Mouse (Mus musculus) midbrain, embryonic 15.5 days (tissue): ENCODE data around the gene Lin52. TPM values are rescaled to one million over a fixed set of nuclear protein-coding genes. Genes with fewer than 3 reads are reported as not detected.

Experiments
- ATAC-seq: fragments of 200-750 bp; cut with Nextera tagmentation; replicated peaks from 2 replicates; pipeline ENCODE4 v1.8.0; 2017; ENCODE audit warnings: moderate TSS enrichment
- H3K27ac ChIP-seq: fragments of 300-500 bp; sonication (generic); 2 replicates; pipeline ENCODE4 v1.5.1; 2015; ENCODE audit warnings: mild to moderate bottlenecking, inconsistent platforms
- H3K27me3 ChIP-seq: fragments of 300-500 bp; sonication (generic); replicated peaks from 2 replicates; pipeline ENCODE4 v1.6.1; 2015; ENCODE audit warnings: inconsistent platforms
- H3K36me3 ChIP-seq: fragments of 300-500 bp; sonication (generic); replicated peaks from 2 replicates; pipeline ENCODE4 v1.6.1; 2015; ENCODE audit warnings: inconsistent platforms
- H3K4me1 ChIP-seq: fragments of 300-500 bp; sonication (generic); 2 replicates; pipeline ENCODE4 v1.6.1; 2015; ENCODE audit warnings: inconsistent platforms
- H3K4me2 ChIP-seq: fragments of 300-500 bp; sonication (generic); 2 replicates; pipeline ENCODE4 v1.6.1; 2015; ENCODE audit warnings: inconsistent platforms, mild to moderate bottlenecking, moderate library complexity
- H3K4me3 ChIP-seq: fragments of 300-500 bp; sonication (generic); 2 replicates; pipeline ENCODE4 v1.5.1; 2015; ENCODE audit warnings: mild to moderate bottlenecking, inconsistent platforms
- H3K9ac ChIP-seq: fragments of 300-500 bp; sonication (generic); 2 replicates; pipeline ENCODE4 v1.6.1; 2015; ENCODE audit warnings: mild to moderate bottlenecking, inconsistent platforms
- H3K9me3 ChIP-seq: fragments of 300-500 bp; sonication (generic); 2 replicates; pipeline ENCODE4 v1.6.1; 2016; ENCODE audit warnings: inconsistent platforms
- WGBS: fragments of 180-500 bp; shearing (Covaris S2); methylation state at CpG from one replicate; pipeline ENCODE4 v1.1.7; 2015; ENCODE audit warnings: mixed read lengths; 5-methylcytosine and 5-hydroxymethylcytosine counted together
- polyA plus RNA-seq: library from polyadenylated mRNA; unstranded; fragments of >200 nt; fragmentation: Nextera tagmentation; extraction: Ambion mirVana; gene quantifications from 2 replicates; pipeline ENCODE4 v1.2.1, GENCODE M21; 2015

The Lin52 gene
- polyA plus RNA-seq, 1 experiment from 2014 or later: 35.1 TPM

DNA sequence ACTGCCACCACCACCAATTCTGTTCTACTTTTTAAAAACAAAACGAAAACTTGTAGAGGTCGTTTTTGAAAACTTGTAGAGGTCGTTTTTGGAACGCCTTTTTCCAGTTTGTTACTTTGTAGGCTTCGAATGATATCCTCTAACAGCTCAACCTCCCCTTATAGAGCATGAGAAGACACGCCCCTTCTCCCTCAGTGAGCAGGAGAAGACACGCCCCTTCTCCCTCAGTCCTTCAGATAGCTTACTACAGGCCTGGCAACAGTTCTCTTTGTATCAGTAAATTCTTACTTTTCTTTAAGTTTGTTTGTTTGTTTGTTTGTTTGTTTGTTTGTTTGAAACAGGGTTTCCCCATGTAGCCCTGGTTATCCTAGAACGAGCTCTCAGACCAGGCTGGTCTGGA lies 104.0 kb downstream of the Lin52 start:
- no peaks in the 10 kb centered on the region for H3K36me3 ChIP-seq
- 63% methylated on average over 8 of the region's 8 CpGs for WGBS
- ATAC-seq: no peak
- H3K9ac ChIP-seq: no peak overlapping the region
- H3K4me2 ChIP-seq: no peak overlapping the region
- no peaks in the 10 kb centered on the region for H3K4me1 ChIP-seq
- H3K9me3 ChIP-seq: no peaks in the 10 kb centered on the region
- no peak overlapping the region for H3K4me3 ChIP-seq
- H3K27ac ChIP-seq: no peak overlapping the region
- no peaks in the 10 kb centered on the region for H3K27me3 ChIP-seq

DNA sequence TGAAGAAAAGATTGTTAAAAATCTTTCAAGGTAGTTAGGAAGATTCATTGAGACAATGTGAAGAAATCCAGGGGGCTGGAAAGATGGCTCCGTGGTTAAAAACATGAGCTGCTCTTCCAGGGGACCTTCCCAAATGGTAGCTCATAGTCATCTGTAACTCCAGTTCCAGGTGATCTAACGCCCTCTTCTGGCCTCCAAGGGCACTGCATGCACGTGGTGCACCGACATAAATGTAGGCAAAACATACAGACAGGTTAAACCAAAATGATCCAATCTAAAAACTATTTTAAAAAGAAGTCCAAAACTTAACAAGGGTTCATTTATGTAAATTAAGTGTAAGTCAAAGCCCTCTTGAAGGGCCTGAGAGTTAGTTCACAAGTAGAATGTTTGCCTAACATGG lies 111.3 kb downstream of the Lin52 start:
- WGBS: 48% methylated on average over 4 of the region's 4 CpGs
- peaks cover 15% of the 10 kb centered on the region for H3K27me3 ChIP-seq
- no peak overlapping the region for H3K4me2 ChIP-seq
- no peak for ATAC-seq
- no peaks in the 10 kb centered on the region for H3K9me3 ChIP-seq
- H3K9ac ChIP-seq: no peak overlapping the region
- H3K4me1 ChIP-seq: no peaks in the 10 kb centered on the region
- H3K36me3 ChIP-seq: no peaks in the 10 kb centered on the region
- no peak overlapping the region for H3K27ac ChIP-seq
- no peak overlapping the region for H3K4me3 ChIP-seq

DNA sequence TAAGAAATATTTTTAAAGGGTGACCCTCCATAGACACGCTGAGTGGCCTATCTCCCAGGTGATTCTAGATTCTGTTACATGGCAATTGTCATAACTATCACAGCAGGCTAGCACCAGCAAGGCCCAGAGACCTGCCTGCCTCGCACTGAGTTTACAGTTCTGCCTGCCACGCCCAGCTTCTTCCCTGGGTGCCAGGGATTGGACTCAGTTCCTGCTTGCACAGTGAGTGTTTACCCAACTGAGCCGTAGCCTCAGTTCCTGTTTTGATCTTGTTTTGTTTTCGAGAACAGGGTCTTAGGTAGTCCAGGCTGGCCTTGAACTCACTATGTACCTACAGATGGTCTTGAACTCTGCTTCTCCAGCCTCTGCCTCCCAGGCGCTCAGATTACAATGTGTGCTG lies 116.4 kb downstream of the Lin52 start:
- H3K9ac ChIP-seq: no peak overlapping the region
- H3K4me1 ChIP-seq: peaks cover 24% of the 10 kb centered on the region; the same call in 1 of the 2 replicates
- ATAC-seq: no peak
- H3K27ac ChIP-seq: no peak overlapping the region
- no peak overlapping the region for H3K4me2 ChIP-seq
- WGBS: 85% methylated on average over 6 of the region's 6 CpGs
- peaks cover 55% of the 10 kb centered on the region for H3K27me3 ChIP-seq
- no peaks in the 10 kb centered on the region for H3K36me3 ChIP-seq
- no peaks in the 10 kb centered on the region for H3K9me3 ChIP-seq
- H3K4me3 ChIP-seq: no peak overlapping the region

DNA sequence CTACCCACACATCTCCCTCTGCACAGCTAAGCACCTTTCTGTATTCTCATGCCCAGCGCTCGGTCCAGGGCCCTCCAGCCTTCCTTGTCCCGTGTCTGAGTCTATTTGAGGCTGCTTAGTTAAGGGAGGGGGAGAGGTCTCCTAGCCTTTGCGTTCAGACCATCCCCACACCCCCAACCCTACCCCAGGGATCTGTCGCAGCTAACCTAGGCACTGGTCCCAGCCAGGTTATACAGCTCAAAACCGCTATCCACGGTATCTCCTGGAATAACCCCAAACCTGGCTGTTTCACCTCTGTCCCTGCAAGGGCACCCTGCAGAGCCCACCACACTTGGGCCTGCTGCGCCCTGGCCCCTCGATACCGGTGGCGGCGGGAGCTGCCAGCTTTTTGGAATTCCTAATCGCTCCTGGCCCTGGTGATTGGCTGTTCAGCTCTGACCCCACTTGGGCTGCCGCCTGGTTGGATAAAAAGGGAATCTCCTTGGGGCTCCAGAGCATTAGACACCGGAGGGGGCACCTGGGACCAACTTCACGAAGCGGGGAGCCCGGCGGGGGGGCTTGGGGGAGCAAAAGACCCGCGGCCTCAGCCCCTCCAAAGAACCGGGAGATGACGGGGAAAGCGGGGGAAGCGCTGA lies 118.2 kb downstream of the Lin52 start, which contains the start of gene Vsx2:
Gene Vsx2, plus strand, starts transcription at position 427 of the 635 bp plus-strand sequence.
- whole genome bisulfite sequencing: 2% methylated on average over 25 of the region's 25 CpGs
- H3K9me3 ChIP-seq: no peaks in the 10 kb centered on the region
- no peak within 1 kb of the TSS for H3K9ac ChIP-seq
- no peak within 1 kb of the TSS for H3K27ac ChIP-seq
- H3K4me3 ChIP-seq: no peak within 1 kb of the TSS
- ATAC-seq: no peak; the same call in 1 of the 2 replicates
- peak within 1 kb of the TSS; percentile 21; the same call in 1 of the 2 replicates for H3K4me2 ChIP-seq
- no peaks in the 10 kb centered on the region for H3K36me3 ChIP-seq
- H3K27me3 ChIP-seq: peaks cover 72% of the 10 kb centered on the region
- peaks cover 24% of the 10 kb centered on the region; the same call in 1 of the 2 replicates for H3K4me1 ChIP-seq

DNA sequence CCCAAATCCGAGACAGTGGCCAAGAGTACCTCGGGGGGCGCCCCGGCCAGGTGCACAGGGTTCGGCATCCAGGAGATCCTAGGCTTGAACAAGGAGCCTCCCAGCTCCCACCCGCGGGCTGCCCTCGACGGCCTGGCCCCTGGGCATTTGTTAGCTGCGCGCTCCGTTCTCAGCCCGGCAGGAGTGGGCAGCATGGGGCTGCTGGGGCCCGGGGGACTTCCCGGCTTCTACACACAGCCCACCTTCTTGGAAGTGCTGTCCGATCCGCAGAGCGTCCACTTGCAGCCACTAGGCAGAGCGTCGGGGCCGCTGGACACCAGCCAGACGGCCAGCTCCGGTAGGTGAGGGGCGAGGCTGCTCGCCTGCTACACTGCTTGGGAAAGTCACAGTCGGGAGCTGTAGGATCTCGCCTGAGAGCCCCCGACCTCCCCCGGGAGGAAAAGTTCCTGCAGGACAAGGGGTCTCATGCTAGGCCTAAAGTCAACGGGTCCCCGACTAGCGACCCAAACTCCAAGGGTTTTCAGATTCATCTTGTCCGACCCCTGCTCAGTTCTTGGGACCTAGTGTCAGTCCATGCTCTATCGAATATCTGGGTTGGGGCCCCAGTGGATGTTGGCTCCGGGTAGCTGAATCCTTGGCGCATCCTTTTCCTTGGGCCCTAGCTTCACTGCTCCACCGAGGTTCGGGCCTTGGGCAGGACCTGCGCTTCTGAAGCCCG lies 118.9 kb downstream of the Lin52 start:
- H3K27ac ChIP-seq: no peak overlapping the region
- H3K36me3 ChIP-seq: no peaks in the 10 kb centered on the region
- peaks cover 79% of the 10 kb centered on the region for H3K27me3 ChIP-seq
- H3K4me2 ChIP-seq: peak overlapping the region; percentile 21; the same call in 1 of the 2 replicates
- H3K4me1 ChIP-seq: peaks cover 24% of the 10 kb centered on the region; the same call in 1 of the 2 replicates
- no peaks in the 10 kb centered on the region for H3K9me3 ChIP-seq
- no peak overlapping the region for H3K4me3 ChIP-seq
- 1% methylated on average over 40 of the region's 40 CpGs for WGBS
- no peak overlapping the region for H3K9ac ChIP-seq
- no peak; the same call in 1 of the 2 replicates for ATAC-seq

DNA sequence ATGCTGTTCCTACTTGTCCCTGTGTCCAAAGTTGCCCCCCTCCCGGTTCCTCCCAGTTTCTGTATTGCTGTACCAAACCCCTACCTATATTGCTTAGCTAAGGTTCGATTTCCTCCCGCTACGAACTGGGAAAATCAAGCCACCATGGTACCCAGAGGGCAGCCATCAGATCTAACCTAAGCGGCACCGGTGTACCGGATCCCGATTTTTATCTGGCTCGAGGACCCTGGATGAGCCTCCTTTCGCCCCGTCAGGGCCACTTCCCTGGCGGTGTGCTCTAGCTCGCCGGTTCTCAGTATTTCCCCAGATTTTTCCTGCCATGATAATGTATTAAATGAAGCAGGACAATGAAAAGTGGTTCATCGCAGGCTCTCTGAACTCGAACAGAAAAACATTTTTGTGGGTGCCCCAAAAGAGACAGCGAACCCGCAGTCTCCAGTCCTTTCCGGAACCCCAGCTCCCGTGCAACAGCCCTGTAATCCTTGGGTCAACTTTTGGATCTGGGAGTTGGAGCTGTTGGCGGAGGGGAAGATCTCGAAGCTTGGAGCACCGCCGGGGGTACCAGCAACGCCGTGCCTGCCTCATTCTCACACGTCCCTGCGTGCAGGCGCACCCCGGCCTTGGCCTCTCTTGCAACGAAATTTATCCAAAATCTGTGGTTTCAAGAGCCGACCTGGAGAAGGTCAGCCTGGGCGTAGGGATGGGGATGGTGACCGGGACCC lies 119.6 kb downstream of the Lin52 start:
- no peak overlapping the region for H3K9ac ChIP-seq
- H3K9me3 ChIP-seq: no peaks in the 10 kb centered on the region
- ATAC-seq: no peak
- 2% methylated on average over 34 of the region's 34 CpGs for WGBS
- H3K27me3 ChIP-seq: peaks cover 79% of the 10 kb centered on the region
- no peaks in the 10 kb centered on the region for H3K36me3 ChIP-seq
- peaks cover 24% of the 10 kb centered on the region; the same call in 1 of the 2 replicates for H3K4me1 ChIP-seq
- 0 out of 2 replicates have a peak overlapping the region, but pooled peaks have one; percentile 10 for H3K4me3 ChIP-seq
- H3K27ac ChIP-seq: no peak overlapping the region
- H3K4me2 ChIP-seq: no peak overlapping the region; the same call in 1 of the 2 replicates

DNA sequence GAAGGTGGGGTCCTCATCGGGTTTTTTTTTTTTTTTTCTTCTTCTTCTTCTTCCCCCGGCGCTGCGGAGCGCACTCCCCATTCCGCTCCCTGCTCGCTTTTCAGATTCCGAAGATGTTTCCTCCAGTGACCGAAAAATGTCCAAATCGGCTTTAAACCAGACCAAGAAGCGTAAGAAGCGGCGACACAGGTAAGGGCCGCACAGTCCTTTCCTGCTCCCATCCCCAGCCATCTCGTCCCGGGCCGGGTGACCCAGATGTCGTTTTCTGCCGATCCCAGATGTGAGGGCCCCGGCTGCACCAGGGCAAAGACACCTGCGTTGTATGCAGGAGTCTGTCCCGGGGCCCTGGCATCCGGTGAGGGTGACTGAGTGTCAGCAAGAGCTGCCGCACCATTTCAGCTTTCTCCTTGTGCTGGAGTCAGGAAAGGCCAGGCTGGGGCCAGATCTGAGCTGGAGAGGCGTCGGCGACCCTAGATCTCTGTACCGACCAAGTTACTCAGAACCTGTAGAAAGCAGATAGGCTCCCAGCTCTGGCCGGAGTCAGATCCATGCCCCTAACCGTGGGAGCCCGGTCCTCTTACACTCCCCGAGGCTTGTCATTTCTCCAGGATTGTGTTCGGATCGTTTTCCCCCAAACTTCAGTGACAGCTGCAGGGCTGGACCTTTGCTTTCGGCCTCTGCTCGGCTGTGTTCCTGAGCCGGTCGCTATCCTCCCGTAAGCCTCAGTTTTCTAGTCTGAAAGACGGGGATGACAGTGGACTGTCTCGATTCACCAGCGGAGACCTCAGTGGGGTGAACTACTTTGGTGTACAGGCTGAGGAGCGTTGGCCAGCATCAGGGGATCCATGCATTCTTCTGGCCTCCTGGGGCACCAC lies 120.5 kb downstream of the Lin52 start:
- H3K36me3 ChIP-seq: no peaks in the 10 kb centered on the region
- no peak for ATAC-seq
- 2% methylated on average over 41 of the region's 43 CpGs for WGBS
- H3K4me2 ChIP-seq: no peak overlapping the region; the same call in 1 of the 2 replicates
- H3K9me3 ChIP-seq: no peaks in the 10 kb centered on the region
- no peak overlapping the region for H3K27ac ChIP-seq
- H3K27me3 ChIP-seq: peaks cover 79% of the 10 kb centered on the region
- peaks cover 24% of the 10 kb centered on the region; the same call in 1 of the 2 replicates for H3K4me1 ChIP-seq
- H3K4me3 ChIP-seq: 0 out of 2 replicates have a peak overlapping the region, but pooled peaks have one; percentile 10
- H3K9ac ChIP-seq: no peak overlapping the region

DNA sequence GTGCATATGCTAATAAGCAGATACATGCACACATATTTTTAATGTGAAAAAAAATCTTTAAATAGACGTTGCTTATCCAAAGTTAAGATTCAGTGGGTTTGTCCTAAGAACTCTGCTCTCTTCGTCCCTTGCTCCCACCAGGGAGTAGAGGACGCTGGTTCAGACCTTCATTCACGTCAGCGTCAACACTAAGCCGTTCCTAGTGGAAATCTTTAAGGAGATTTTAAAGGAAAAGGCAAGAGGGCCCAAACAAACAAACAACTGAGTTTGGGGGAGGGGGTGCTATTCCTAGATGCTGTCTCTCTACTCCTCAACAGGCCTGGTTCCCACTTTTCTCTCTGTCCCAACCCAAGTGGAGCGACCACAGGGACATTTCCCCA lies 121.1 kb downstream of the Lin52 start:
- no peak overlapping the region for H3K4me2 ChIP-seq

DNA sequence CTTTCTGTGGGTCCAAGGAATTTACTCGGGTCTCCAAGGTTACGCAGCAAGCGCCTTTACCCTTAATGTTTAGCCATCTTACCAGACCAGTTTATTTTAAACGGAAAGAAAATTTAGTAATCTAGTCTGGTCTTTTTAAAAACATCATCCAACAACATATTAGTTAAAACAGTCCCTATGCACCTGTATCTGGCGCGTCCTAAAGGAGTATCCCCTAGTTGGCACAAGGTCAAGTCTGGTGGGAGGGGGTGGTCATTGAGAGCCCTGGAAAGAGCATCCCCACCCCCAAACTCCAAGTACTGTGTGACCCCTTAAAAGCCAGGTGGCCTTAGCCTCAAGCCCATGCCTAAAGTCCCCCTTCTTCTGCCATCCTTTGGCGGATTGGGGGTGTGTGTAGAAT lies 121.9 kb downstream of the Lin52 start:
- 16% methylated on average over 7 of the region's 7 CpGs for WGBS
- no peak for ATAC-seq
- Histone ChIP-seq H3K9ac (no peak overlapping the region), H3K27me3 (peaks cover 77% of the 10 kb centered on the region), H3K4me1 (peaks cover 24% of the 10 kb centered on the region; the same call in 1 of the 2 replicates), H3K36me3 (no peaks in the 10 kb centered on the region), H3K4me3 (no peak overlapping the region), H3K9me3 (no peaks in the 10 kb centered on the region), H3K27ac (no peak overlapping the region), H3K4me2 (no peak overlapping the region)

More for the DNA sequence above, 121.1 kb downstream of the Lin52 start:
- no peak overlapping the region for H3K27ac ChIP-seq
- no peak overlapping the region for H3K9ac ChIP-seq
- H3K4me3 ChIP-seq: no peak overlapping the region
- peaks cover 24% of the 10 kb centered on the region; the same call in 1 of the 2 replicates for H3K4me1 ChIP-seq
- no peaks in the 10 kb centered on the region for H3K36me3 ChIP-seq
- H3K9me3 ChIP-seq: no peaks in the 10 kb centered on the region
- no peak for ATAC-seq
- under 1% methylated on average over 7 of the region's 7 CpGs for WGBS
- H3K27me3 ChIP-seq: peaks cover 79% of the 10 kb centered on the region

DNA sequence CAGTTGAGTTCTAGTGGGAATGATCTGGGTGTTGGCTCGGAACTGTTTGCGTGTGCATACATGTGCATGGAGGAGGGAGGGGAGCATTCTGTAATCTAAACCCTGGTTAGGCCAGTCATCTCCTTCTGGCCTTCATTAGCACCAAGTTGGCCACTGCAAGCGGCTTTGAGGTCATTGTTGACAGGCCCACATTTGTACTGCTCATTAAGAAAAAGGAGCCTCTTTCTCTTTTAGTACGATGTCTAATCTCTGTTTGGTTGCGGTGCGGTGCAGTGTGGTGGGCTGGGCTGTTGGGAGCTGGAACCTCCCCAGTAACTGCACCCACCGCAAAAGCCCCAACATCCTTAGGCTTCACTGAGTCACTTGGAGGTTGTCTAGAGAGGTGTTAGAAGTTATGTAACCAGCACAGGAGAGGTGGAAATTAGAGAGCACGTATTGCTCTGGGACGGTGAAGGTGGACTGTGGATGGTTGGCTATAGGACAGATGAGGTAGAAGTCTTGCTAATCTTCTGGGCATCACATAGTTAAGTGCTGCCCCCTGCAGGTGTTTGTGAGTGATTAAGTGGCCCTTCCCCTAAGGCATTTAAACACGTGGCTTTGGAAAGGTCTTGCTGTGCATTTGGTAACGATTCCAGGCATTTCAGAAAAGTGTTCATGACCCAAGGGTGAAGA lies 126.7 kb downstream of the Lin52 start:
- no peaks in the 10 kb centered on the region for H3K36me3 ChIP-seq
- ATAC-seq: no peak
- H3K9me3 ChIP-seq: no peaks in the 10 kb centered on the region
- 72% methylated on average over 11 of the region's 11 CpGs for WGBS
- no peak overlapping the region for H3K4me2 ChIP-seq
- H3K4me1 ChIP-seq: no peaks in the 10 kb centered on the region
- no peak overlapping the region for H3K4me3 ChIP-seq
- no peak overlapping the region for H3K9ac ChIP-seq
- peaks cover 40% of the 10 kb centered on the region for H3K27me3 ChIP-seq
- H3K27ac ChIP-seq: no peak overlapping the region

DNA sequence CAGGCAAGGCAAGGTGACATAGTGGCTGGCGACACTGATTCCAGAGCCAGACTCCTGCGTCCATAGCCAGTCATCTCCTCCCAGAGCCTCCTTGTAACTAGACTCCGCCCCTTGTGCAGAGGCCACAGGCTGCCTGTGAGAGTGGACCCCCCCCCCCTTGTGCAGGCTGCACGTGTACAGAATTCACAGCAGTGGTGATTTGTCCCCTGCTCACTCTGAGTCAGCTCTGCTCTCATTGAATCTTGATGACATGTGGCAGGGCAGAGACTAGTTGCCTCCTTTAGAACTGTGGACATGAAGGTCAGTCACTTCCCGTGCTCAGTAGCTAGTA lies 127.2 kb downstream of the Lin52 start:
- Histone ChIP-seq H3K27ac (no peak overlapping the region), H3K4me3 (no peak overlapping the region), H3K9ac (no peak overlapping the region), H3K4me1 (no peaks in the 10 kb centered on the region), H3K9me3 (no peaks in the 10 kb centered on the region), H3K36me3 (no peaks in the 10 kb centered on the region), H3K4me2 (no peak overlapping the region), H3K27me3 (peaks cover 34% of the 10 kb centered on the region)
- 38% methylated on average over 5 of the region's 5 CpGs for WGBS
- ATAC-seq: no peak
